ENCODE assay signal across 8 mouse cellular contexts in genomic region chr11:61577349-61577748, GRCm38 (mm10). TPM values are rescaled to one million over a fixed set of nuclear protein-coding genes. Genes with fewer than 3 reads are reported as not detected.
DNase-seq lines count a peak whose midpoint lies in the region; ATAC-seq and TF ChIP-seq lines count a peak whose summit lies in the region.

No protein-coding gene starts in this region.

- H3K27me3 ChIP-seq in heart, embryonic 12.5 days (replicated peaks) = no peaks in the 10 kb centered on the region
- peaks cover 31% of the 10 kb centered on the region for H3K27me3 ChIP-seq in CH12.LX (replicated peaks)
- H3K27me3 ChIP-seq in forebrain, embryonic 11.5 days (ENCODE audit: control insufficient read depth, insufficient read depth, low read length) = no peaks in the 10 kb centered on the region

- no peak for TF ChIP-seq EP300 in CH12.LX (IDR thresholded peaks at IDR 0.05; ENCODE audit: low read length)

- TF ChIP-seq CTCF in CH12.LX (conservative IDR thresholded peaks at IDR 0.05 in 1 of 2, IDR thresholded peaks at IDR 0.05 in 1 of 2; ENCODE audit: low read depth in 2 of 2, low read length in 2 of 2) = no peak

- H3K4me2 ChIP-seq in heart, embryonic 12.5 days = peak overlapping the region; percentile 89
- peak overlapping the region; percentile 70; the same call in 1 of the 2 replicates for H3K4me2 ChIP-seq in CH12.LX (ENCODE audit: insufficient read depth, low read depth, poor library complexity, severe bottlenecking)
- H3K4me2 ChIP-seq in forebrain, embryonic 11.5 days (ENCODE audit: low read depth, low read length, severe bottlenecking) = peak overlapping the region; percentile 92

- dilution Hi-C loops in CH12.LX (cut with MboI; ENCODE audit: extremely low pct_ligation_motif_present, extremely low pct_unique_long_range_greater_than_20kb, low sequenced_read_pairs) = no loop called here

- no peak overlapping the region for H3K27ac ChIP-seq in heart, embryonic 12.5 days (ENCODE audit: poor library complexity, severe bottlenecking)
- H3K27ac ChIP-seq in CH12.LX (ENCODE audit: insufficient read depth, low read depth) = no peak overlapping the region
- H3K27ac ChIP-seq in forebrain, embryonic 11.5 days (ENCODE audit: low read depth, low read length) = no peak overlapping the region

- 0 out of 2 replicates have a peak, but pooled peaks cover 4% of the 10 kb centered on the region for H3K36me3 ChIP-seq in heart, embryonic 12.5 days
- peaks cover 0 to 8% of the 10 kb centered on the region in 2 experiments for H3K36me3 ChIP-seq in CH12.LX (replicated peaks in 1 of 2; ENCODE audit: control insufficient read depth in 1 of 2, insufficient read depth in 1 of 2, low read length in 1 of 2)
- no peaks in the 10 kb centered on the region for H3K36me3 ChIP-seq in forebrain, embryonic 11.5 days (ENCODE audit: control insufficient read depth, insufficient read depth, low read length)

- ATAC-seq in heart, embryonic 12.5 days (ENCODE audit: insufficient number of reproducible peaks, low FRiP score) = no peak
- no peak for ATAC-seq in forebrain, embryonic 11.5 days (replicated peaks; ENCODE audit: low FRiP score)
- ATAC-seq in megakaryocyte progenitor cell, adult 5-6 weeks (replicated peaks; ENCODE audit: poor library complexity) = no peak
- no peak for ATAC-seq in erythroblast, adult 5-6 weeks (replicated peaks; ENCODE audit: low FRiP score, poor library complexity, severe bottlenecking)

- no peak for TF ChIP-seq POLR2A in CH12.LX (IDR thresholded peaks at IDR 0.05; ENCODE audit: low read depth, low read length)

- no peak for TF ChIP-seq RAD21 in CH12.LX (IDR thresholded peaks at IDR 0.05; ENCODE audit: low read depth, low read length)

- peaks cover 33% of the 10 kb centered on the region for H3K4me1 ChIP-seq in heart, embryonic 12.5 days (replicated peaks)
- peaks cover 3 to 35% of the 10 kb centered on the region in 2 experiments; a peak in 3 of 4 replicates for H3K4me1 ChIP-seq in CH12.LX (ENCODE audit: control insufficient read depth in 1 of 2, insufficient read depth in 2 of 2)
- H3K4me1 ChIP-seq in forebrain, embryonic 11.5 days (replicated peaks; ENCODE audit: control insufficient read depth, insufficient read depth, low read length) = peaks cover 8% of the 10 kb centered on the region; the same call in 1 of the 2 replicates

- no peak overlapping the region for H3K9ac ChIP-seq in heart, embryonic 12.5 days
- H3K9ac ChIP-seq in CH12.LX (ENCODE audit: insufficient read depth, low read depth) = no peak overlapping the region
- peak overlapping the region; percentile 41; the same call in 1 of the 2 replicates for H3K9ac ChIP-seq in forebrain, embryonic 11.5 days (ENCODE audit: low read length)

- peaks cover 17% of the 10 kb centered on the region for H3K79me2 ChIP-seq in CH12.LX (replicated peaks; ENCODE audit: control insufficient read depth, extremely low read depth, insufficient read depth, poor library complexity, severe bottlenecking)

- no peaks in the 10 kb centered on the region for H3K9me3 ChIP-seq in heart, embryonic 12.5 days (replicated peaks)
- H3K9me3 ChIP-seq in CH12.LX (replicated peaks; ENCODE audit: low read length) = peaks cover 4% of the 10 kb centered on the region
- no peaks in the 10 kb centered on the region for H3K9me3 ChIP-seq in forebrain, embryonic 11.5 days (ENCODE audit: control insufficient read depth, low read length)

- no peak for DNase-seq in heart, adult 11 months
- DNase-seq in CH12.LX (ENCODE audit: extremely low read depth) = no peak
- no peak for DNase-seq in forebrain, embryonic 11.5 days (ENCODE audit: low spot score)
- peak; percentile 54 for DNase-seq in lung, postnatal 25 days (ENCODE audit: low spot score)
- DNase-seq in c-Kit-positive CD71-positive TER-119-positive erythroid progenitor cells, embryonic 14.5 days (ENCODE audit: low spot score) = no peak

- in situ Hi-C loops in CH12.LX (cut with MboI; ENCODE audit: low pct_ligation_motif_present, low pct_unique_long_range_greater_than_20kb, low sequenced_read_pairs) = no loop called here

- no peak overlapping the region for H3K4me3 ChIP-seq in heart, embryonic 12.5 days
- H3K4me3 ChIP-seq in CH12.LX (replicated peaks in 1 of 3; ENCODE audit: low read depth in 2 of 3, low read length in 2 of 3, poor library complexity in 1 of 3) = no peak overlapping the region
- 0 out of 2 replicates have a peak overlapping the region, but pooled peaks have one; percentile 60 for H3K4me3 ChIP-seq in forebrain, embryonic 11.5 days (ENCODE audit: low read depth, low read length)

TF ChIP-seq in CH12.LX, 34 proteins besides CTCF, POLR2A, EP300 and RAD21:
- TF ChIP-seq ETS1 (conservative IDR thresholded peaks at IDR 0.05; ENCODE audit: low read depth, low read length) (no peak), KAT2A (IDR thresholded peaks at IDR 0.05; ENCODE audit: insufficient replicate concordance, low read length) (no peak), MAZ (IDR thresholded peaks at IDR 0.05; ENCODE audit: low read depth, low read length) (no peak), MEF2A (IDR thresholded peaks at IDR 0.05; ENCODE audit: borderline replicate concordance, low read depth, low read length) (no peak), UBTF (IDR thresholded peaks at IDR 0.05; ENCODE audit: low read depth, low read length) (no peak), CHD1 (IDR thresholded peaks at IDR 0.05; ENCODE audit: low read depth, low read length) (no peak), SIN3A (IDR thresholded peaks at IDR 0.05; ENCODE audit: low read length) (no peak), NRF1 (IDR thresholded peaks at IDR 0.05; ENCODE audit: low read depth, low read length) (no peak), MXI1 (IDR thresholded peaks at IDR 0.05; ENCODE audit: low read depth, low read length) (no peak), IRF4 (IDR thresholded peaks at IDR 0.05; ENCODE audit: low read depth, low read length) (no peak), ZMIZ1 (IDR thresholded peaks at IDR 0.05; ENCODE audit: low read depth, low read length) (no peak), HCFC1 (IDR thresholded peaks at IDR 0.05; ENCODE audit: low read depth, low read length) (no peak), USF2 (conservative IDR thresholded peaks at IDR 0.05; ENCODE audit: low read depth, low read length) (no peak), ELF1 (IDR thresholded peaks at IDR 0.05; ENCODE audit: low read depth, low read length) (no peak), USF1 (IDR thresholded peaks at IDR 0.05; ENCODE audit: low read depth, low read length) (no peak), ZKSCAN1 (IDR thresholded peaks at IDR 0.05; ENCODE audit: borderline replicate concordance, low read depth, low read length) (no peak), SMC3 (IDR thresholded peaks at IDR 0.05; ENCODE audit: low read depth, low read length) (no peak), TCF12 (IDR thresholded peaks at IDR 0.05; ENCODE audit: low read depth, low read length) (no peak), GABPA (IDR thresholded peaks at IDR 0.05; ENCODE audit: insufficient replicate concordance, low read depth, low read length) (no peak), NELFE (IDR thresholded peaks at IDR 0.05; ENCODE audit: low read depth, low read length) (no peak)

RNA-seq across cellular contexts. Expression of gene Epn2, which starts 2.1 kb away (rescaled TPM):
- polyA plus RNA-seq in heart, embryonic 12.5 days (2016; fragmentation: Nextera tagmentation; extraction: Ambion mirVana) = 23.1 and 25.9 TPM in 2 replicates
- total RNA-seq in CH12.LX (2012; rRNA removed) = 9.6 and 13.8 TPM in 2 replicates
- total RNA-seq in CH12.LX (2014; rRNA removed) = 8.8 and 10.1 TPM in 2 replicates
- 7.2 and 8.9 TPM in 2 replicates for polyA plus RNA-seq in CH12.LX (2012; ENCODE audit: insufficient read length, low read depth)
- polyA plus RNA-seq in forebrain, embryonic 11.5 days (2014; fragmentation: Nextera tagmentation; extraction: Ambion mirVana) = 31.2 and 34.1 TPM in 2 replicates
- total RNA-seq in megakaryocyte progenitor cell, adult 5-6 weeks (2015) = 0.05 TPM in 1 of 2 replicates, not detected in the other
- 0.34 TPM in 1 of 2 replicates, not detected in the other for total RNA-seq in megakaryocyte progenitor cell, adult 5-6 weeks (2017)
- not detected in 2 replicates for total RNA-seq in erythroblast, adult 5-6 weeks (2015; ENCODE audit: low replicate concordance)
- 2.0 TPM in 1 of 2 replicates, not detected in the other for total RNA-seq in erythroblast, adult 5-6 weeks (2017; ENCODE audit: low replicate concordance)
